Mouse (Mus musculus) stomach, postnatal 0 days (tissue): ENCODE results near the gene Gna14. TPM values are rescaled to one million over a fixed set of nuclear protein-coding genes. Genes with fewer than 3 reads are reported as not detected.
A peak's percentile ranks its signal among the peaks of the same experiment; 100 is the strongest.

Experiments used
- ATAC-seq: fragments of 200-750 bp; cut with Nextera tagmentation; 2 replicates; pipeline ENCODE4 v1.8.0; 2017; ENCODE audit not compliant: low FRiP score, low TSS enrichment
- DNase-seq: peaks from one replicate; pipeline ENCODE4 v3.0.0-alpha.2; 2016; ENCODE audit warnings: low spot score
- H3K27ac ChIP-seq: fragments of 300-500 bp; sonication (generic); replicated peaks from 2 replicates; pipeline ENCODE4 v1.5.1; 2014; ENCODE audit warnings: mild to moderate bottlenecking, control low read depth
- H3K27me3 ChIP-seq: fragments of 300-500 bp; sonication (generic); 2 replicates; pipeline ENCODE4 v1.6.1; 2014; ENCODE audit warnings: low read length; ENCODE audit not compliant: control insufficient read depth, insufficient read depth
- H3K36me3 ChIP-seq: fragments of 300-500 bp; sonication (generic); 2 replicates; pipeline ENCODE4 v1.6.1; 2014; ENCODE audit warnings: low read length, mixed read lengths; ENCODE audit not compliant: control insufficient read depth, insufficient read depth
- H3K4me1 ChIP-seq: fragments of 300-500 bp; sonication (generic); replicated peaks from 2 replicates; pipeline ENCODE4 v1.6.1; 2014; ENCODE audit warnings: antibody characterized with exemption; ENCODE audit not compliant: control insufficient read depth, insufficient read depth
- H3K4me2 ChIP-seq: fragments of 300-500 bp; sonication (generic); replicated peaks from 2 replicates; pipeline ENCODE4 v1.6.1; 2014; ENCODE audit warnings: low read depth, mild to moderate bottlenecking, control low read depth, moderate library complexity
- H3K4me3 ChIP-seq: fragments of 300-500 bp; sonication (generic); 2 replicates; pipeline ENCODE4 v1.5.1; 2014; ENCODE audit warnings: low read depth, low read length, control low read depth
- H3K9ac ChIP-seq: fragments of 300-500 bp; sonication (generic); 2 replicates; pipeline ENCODE4 v1.6.1; 2014; ENCODE audit warnings: mild to moderate bottlenecking, low read length, control low read depth, mixed read lengths
- H3K9me3 ChIP-seq: fragments of 300-500 bp; sonication (generic); 2 replicates; pipeline ENCODE4 v1.6.1; 2016; ENCODE audit warnings: low read length; ENCODE audit not compliant: control insufficient read depth
- CTCF ChIP-seq: IDR thresholded peaks from 2 replicates; pipeline ENCODE4 v1.5.1; 2016; ENCODE audit warnings: antibody characterized with exemption, low read depth, mild to moderate bottlenecking, moderate library complexity
- EP300 ChIP-seq: optimal IDR thresholded peaks from 2 replicates; pipeline ENCODE3; 2016; ENCODE audit warnings: antibody characterized with exemption
- WGBS: fragments of 180-500 bp; shearing (Covaris S2); extraction: QIAGEN DNeasy Blood & Tissue Kit; methylation state at CpG from one replicate; pipeline ENCODE4 v1.1.7; 2014; 5-methylcytosine and 5-hydroxymethylcytosine counted together
- polyA plus RNA-seq: library from polyadenylated mRNA; unstranded; fragments of >200 nt; fragmentation: Nextera tagmentation; extraction: Ambion mirVana; gene quantifications from 2 replicates; pipeline ENCODE4 v1.2.1, GENCODE M21; 2015

Gene Gna14
- polyA plus RNA-seq, 1 experiment from 2014 or later: 11.7 TPM

DNA sequence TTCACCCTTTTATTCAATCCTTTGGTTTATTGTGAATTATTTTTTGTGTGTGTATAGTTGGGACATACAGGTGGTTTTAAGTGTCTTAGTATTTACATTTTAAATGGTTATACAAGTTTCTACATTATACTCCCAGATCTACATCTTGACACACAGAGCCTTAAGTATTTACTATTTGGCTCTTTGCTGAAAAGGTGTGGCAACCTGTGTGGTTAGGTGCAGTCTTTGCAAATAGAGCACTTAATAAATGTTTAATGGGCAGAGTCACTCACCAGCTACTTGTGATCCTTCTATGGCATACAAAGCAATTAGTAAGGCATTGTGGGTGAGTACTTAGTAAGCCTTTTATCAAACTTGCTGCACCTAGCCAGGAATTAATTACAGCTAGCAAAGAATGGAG is 24.3 kb upstream of the Gna14 start:
- no peaks in the 10 kb centered on the region for H3K9me3 ChIP-seq
- H3K4me3 ChIP-seq: no peak overlapping the region
- no peaks in the 10 kb centered on the region for H3K27me3 ChIP-seq
- no peak overlapping the region for H3K27ac ChIP-seq
- H3K9ac ChIP-seq: no peak overlapping the region
- 0 out of 2 replicates have a peak, but pooled peaks have one; percentile 24 for ATAC-seq
- TF ChIP-seq EP300 (no peak), CTCF (no peak)
- no peaks in the 10 kb centered on the region for H3K4me1 ChIP-seq
- no peak for DNase-seq
- no peaks in the 10 kb centered on the region for H3K36me3 ChIP-seq
- H3K4me2 ChIP-seq: no peak overlapping the region

DNA sequence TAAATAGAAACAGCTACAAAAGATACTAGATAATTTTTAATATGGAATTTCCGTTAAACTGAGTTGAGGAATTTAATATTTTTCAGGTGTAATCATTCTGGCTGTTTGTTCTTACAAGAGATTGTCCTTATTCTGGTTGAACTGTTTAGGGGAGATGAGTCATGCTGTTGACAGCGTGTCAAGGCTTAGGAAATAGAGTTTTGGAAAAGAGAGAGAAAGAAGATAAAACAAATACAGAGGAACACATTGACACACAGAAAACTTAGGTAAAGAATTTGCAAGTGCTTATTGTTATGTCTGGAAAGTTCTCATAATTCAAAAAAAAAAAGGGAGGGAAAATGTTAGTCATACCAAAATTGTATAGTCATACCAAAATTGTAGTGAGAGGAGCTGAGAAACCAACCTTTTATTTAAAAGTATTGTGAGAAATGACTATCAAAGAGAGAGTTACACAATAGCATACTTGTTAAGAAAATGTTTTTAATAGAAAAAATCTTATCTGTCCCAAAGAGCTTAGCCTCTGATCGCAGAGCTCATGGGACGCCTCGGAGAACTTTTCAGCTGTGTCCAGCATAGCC is 17.4 kb upstream of the Gna14 start:
- Histone ChIP-seq H3K27ac (no peak overlapping the region), H3K9ac (no peak overlapping the region), H3K4me2 (no peak overlapping the region), H3K27me3 (no peaks in the 10 kb centered on the region), H3K36me3 (no peaks in the 10 kb centered on the region), H3K9me3 (no peaks in the 10 kb centered on the region), H3K4me3 (no peak overlapping the region), H3K4me1 (no peaks in the 10 kb centered on the region)
- TF ChIP-seq EP300 (no peak), CTCF (no peak)
- ATAC-seq (no peak), DNase-seq (no peak)
- WGBS: 71% methylated on average over 5 of the region's 5 CpGs

DNA sequence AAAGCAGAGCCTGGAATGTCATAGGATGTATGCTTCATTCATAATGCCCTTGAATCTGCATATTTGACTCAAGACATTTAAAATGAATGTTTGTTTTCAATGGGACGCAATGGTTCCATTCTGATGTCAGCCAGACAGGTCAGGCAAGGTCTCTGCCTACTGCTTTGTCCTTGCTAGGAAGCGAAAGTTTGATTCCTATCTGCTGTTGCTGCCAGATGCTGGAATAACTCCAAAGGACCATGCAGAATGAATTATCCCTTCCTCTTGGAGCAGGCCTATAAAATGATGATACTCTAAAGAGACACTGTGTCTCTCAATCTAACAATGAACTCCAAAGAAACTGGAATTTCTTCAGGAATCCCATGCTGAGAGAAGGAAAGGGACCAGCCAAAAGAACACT is 10.0 kb upstream of the Gna14 start:
- Histone ChIP-seq H3K27ac (no peak overlapping the region), H3K36me3 (no peaks in the 10 kb centered on the region)
- TF ChIP-seq CTCF (no peak), EP300 (no peak)

DNA sequence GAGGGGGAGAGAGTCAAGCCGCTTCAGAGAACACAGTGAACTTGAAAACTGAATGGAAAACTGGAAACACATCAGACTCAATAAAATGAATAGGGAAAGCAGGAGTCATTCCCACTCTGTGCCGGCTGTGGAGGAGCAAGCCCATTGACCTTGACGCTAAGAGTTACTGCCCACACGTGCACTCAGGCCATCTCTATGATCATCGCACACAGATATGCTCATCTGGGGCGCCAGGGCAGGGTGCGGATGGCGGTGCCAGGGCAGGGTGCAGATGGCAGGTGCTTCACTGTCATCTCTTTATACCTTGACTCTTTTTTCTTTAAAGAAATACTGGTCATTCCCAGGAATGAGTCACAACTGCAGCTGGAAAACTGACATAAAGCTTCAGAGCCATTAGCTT is 4.2 kb upstream of the Gna14 start:
- 85% methylated on average over 8 of the region's 8 CpGs for WGBS
- Histone ChIP-seq H3K9ac (no peak overlapping the region), H3K4me3 (no peak overlapping the region), H3K9me3 (no peaks in the 10 kb centered on the region), H3K4me1 (peaks cover 5% of the 10 kb centered on the region; the same call in 1 of the 2 replicates), H3K4me2 (no peak overlapping the region), H3K27me3 (no peaks in the 10 kb centered on the region), H3K27ac (no peak overlapping the region), H3K36me3 (no peaks in the 10 kb centered on the region)
- DNase-seq (no peak), ATAC-seq (no peak)
- no peak for TF ChIP-seq CTCF
- no peak for TF ChIP-seq EP300

More for the DNA sequence above, 10.0 kb upstream of the Gna14 start:
- Histone ChIP-seq H3K9ac (no peak overlapping the region), H3K4me2 (no peak overlapping the region), H3K4me1 (no peaks in the 10 kb centered on the region), H3K27me3 (no peaks in the 10 kb centered on the region), H3K9me3 (no peaks in the 10 kb centered on the region), H3K4me3 (no peak overlapping the region)
- no peak for ATAC-seq
- DNase-seq: no peak
- 60% methylated on average over 2 of the region's 2 CpGs for WGBS

DNA sequence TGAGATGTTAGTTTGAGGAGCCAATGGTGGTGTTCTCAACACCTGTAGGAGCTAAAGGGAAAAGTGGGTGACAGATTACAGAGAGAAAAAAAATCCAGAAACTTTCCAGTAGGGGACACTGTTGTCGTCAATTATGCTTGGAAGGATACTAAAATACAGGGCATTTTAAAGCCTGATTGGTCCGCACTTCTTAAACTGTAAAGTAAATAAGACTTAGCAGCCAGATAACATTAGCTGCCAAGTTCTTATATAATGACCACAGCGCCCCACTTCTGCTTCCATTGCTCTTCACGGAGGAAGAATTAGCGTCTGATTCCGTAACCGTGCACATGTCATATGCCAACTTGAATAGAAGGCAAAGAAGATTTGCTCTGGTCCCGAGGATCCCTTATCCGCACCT is 683 bp upstream of the Gna14 start:
- DNase-seq (no peak), ATAC-seq (0 out of 2 replicates have a peak, but pooled peaks have one; percentile 7)
- H3K9me3 ChIP-seq: no peaks in the 10 kb centered on the region
- H3K36me3 ChIP-seq: no peaks in the 10 kb centered on the region
- TF ChIP-seq EP300 (no peak), CTCF (peak; percentile 79)
- WGBS: 8% methylated on average over 9 of the region's 9 CpGs
- H3K4me3 ChIP-seq: peak overlapping the region; percentile 49
- peak overlapping the region; percentile 86 for H3K4me2 ChIP-seq
- H3K9ac ChIP-seq: peak overlapping the region; percentile 56
- no peaks in the 10 kb centered on the region for H3K27me3 ChIP-seq
- H3K4me1 ChIP-seq: peaks cover 5% of the 10 kb centered on the region; the same call in 1 of the 2 replicates
- no peak overlapping the region for H3K27ac ChIP-seq

DNA sequence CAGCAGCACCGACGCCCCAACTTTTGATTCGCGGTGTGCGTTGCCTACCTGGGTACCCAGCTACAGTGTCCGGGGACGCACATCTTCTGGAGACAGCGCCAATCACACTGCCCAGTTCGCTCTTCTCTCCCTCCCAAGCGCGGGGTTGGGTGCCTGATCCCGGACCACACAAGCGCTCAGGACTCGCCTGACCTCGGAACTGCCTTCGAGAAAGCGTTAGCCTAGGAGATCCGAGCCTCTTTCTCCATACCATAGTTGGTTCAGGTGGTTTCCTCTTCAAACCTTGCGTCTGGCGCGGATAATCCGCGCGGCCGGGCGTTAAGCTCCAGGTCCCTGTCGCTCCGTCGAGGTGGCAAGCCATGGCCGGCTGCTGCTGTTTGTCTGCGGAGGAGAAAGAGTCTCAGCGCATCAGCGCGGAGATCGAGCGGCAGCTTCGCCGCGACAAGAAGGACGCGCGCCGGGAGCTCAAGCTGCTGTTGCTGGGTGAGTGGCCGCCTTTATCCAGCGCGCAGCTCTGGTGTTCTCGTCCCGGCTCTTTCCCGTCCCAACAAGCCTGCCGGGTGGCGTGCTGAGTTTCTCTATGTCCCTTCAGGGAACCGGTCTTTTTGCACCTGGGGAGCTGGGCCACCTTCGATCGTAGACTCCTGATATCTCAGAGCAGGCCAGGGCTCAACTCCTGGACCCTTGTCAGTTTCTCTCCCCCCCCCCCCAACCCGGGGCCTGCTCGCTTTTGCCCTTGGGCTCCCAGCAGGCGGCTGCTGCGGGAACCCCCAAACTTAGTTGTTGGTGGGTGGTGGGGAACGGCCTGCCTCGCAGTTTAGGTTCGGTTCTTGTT is 990 bp downstream of the Gna14 start:
- Histone ChIP-seq H3K36me3 (no peaks in the 10 kb centered on the region), H3K9ac (peak overlapping the region; percentile 56), H3K4me1 (peaks cover 5% of the 10 kb centered on the region; the same call in 1 of the 2 replicates), H3K9me3 (no peaks in the 10 kb centered on the region), H3K4me3 (peak overlapping the region; percentile 49), H3K27me3 (no peaks in the 10 kb centered on the region), H3K4me2 (peak overlapping the region; percentile 86), H3K27ac (peak overlapping the region; percentile 9; the same call in 1 of the 2 replicates)
- no peak for TF ChIP-seq CTCF
- no peak for TF ChIP-seq EP300
- DNase-seq (peak; percentile 31), ATAC-seq (no peak)
- 8% methylated on average over 61 of the region's 61 CpGs for WGBS
